Mouse (Mus musculus): ENCODE measurements at regions not wholly inside any gene's neighbourhood (a gene's known extent, or its start where the extent isn't known, plus 50 kb on each side); places are given as distances from the start of the nearest gene placed in this dataset. TPM values are rescaled to one million over a fixed set of nuclear protein-coding genes. Genes with fewer than 3 reads are reported as not detected.

- DNase-seq (ENCODE audit: low spot score): peak; percentile 61
Measured at GRCm38 (mm10) chr3:35482296-35482695, 271.6 kb upstream of the Atp11b start.

DNA sequence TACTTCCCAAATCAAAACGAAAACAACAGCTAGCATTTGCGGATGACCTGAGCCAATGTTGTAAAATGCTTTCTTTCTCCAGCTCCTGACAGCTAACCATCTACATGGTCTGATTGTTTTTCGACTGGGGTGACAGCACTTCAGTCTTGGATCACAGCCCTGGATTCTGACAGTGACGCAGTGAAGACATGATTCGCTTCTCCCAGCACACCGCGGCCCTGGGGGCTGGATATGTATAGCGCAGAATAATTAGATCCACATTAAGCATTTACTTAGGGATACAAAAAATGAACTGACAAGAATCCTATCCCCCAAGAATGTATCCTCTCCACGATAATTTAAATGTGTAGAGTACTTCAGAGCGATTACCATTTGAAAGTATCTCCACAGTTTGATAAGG, 271.1 kb upstream of the Atp11b start:
- no peak for DNase-seq (ENCODE audit: low spot score)

GRCm38 (mm10) chr3:35496027-35496824, 257.7 kb upstream of the Atp11b start:
- DNase-seq (ENCODE audit: low spot score): no peak

GRCm38 (mm10) chr3:35510314-35510713, 243.6 kb upstream of the Atp11b start:
- no peak for DNase-seq (ENCODE audit: low spot score)

GRCm38 (mm10) chr3:35516517-35516916, 237.4 kb upstream of the Atp11b start:
- DNase-seq (ENCODE audit: low spot score): no peak

- no peak for DNase-seq (ENCODE audit: low spot score)
Measured at GRCm38 (mm10) chr3:35520131-35520530, 233.8 kb upstream of the Atp11b start.

- DNase-seq (ENCODE audit: low spot score): no peak
Measured at GRCm38 (mm10) chr3:35547696-35548095, 206.2 kb upstream of the Atp11b start.

DNA sequence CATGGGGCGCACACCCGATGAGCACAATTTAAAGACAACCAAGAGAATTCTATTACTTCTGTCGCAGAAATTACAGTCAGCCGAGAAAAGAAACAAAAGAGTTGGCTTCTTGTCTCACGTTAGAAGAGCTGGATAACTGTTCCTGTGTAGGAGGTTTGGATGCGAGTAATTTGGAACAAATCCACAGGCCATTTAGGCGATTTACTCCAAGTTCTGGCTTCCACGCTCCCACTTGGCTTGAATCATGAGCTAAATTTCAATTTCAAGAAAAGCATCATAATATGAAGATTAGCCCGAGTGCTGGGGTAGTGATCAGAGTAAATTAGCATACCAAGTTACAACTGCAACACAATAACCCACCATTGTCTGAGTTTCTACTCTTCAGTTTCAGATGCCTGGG, 202.1 kb upstream of the Atp11b start:
- no peak for DNase-seq (ENCODE audit: low spot score)

DNA sequence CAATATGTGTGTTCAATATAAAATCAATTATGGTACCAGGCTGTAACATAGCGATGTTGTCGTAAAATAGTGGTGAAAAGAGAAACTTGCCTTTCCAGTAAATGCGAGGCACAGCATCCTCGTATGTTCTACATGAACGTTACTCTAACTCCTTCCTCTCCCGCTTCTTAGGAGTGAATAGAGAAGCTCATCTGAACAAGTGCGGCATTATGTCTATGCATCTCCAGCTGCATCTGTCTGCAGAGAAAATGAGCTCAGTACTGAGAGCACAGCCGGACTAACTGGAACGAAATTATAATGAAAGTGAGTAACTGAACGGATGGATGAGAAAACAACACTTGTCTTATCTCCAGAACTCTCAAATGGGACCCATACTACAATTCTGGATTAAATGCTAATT, 193.5 kb upstream of the Atp11b start:
- no peak for DNase-seq (ENCODE audit: low spot score)

- peak; percentile 2 for DNase-seq (ENCODE audit: low spot score)
Measured at GRCm38 (mm10) chr3:35574402-35574801, 179.5 kb upstream of the Atp11b start.

Small RNA genes lying in the stretch of these regions (microRNA-seq; reads per million reads assigned to microRNA genes)
- gene Gm25442 (ENCODE audit: borderline number of aligned reads): not detected

Measured in thymus, postnatal 0 days (tissue).